Mouse (Mus musculus) left cerebral cortex, postnatal 25 days (tissue): Measurements from ENCODE around the gene Lpcat2. TPM values are rescaled to one million over a fixed set of nuclear protein-coding genes. Genes with fewer than 3 reads are reported as not detected.

Experiments used
- DNase-seq, 2 experiments: peaks; one replicate each; pipeline ENCODE4 v3.0.0; 2022; ENCODE audit warnings: low spot score in 2 of 2, mixed read lengths in 1 of 2
- intact Hi-C: fragments of 180-260 bp; cut with DNase I; formaldehyde crosslinking; loops from one replicate; pipeline ENCODE4 v1.15.1; 2025
- total RNA-seq, 2 experiments: library from RNA; stranded (reverse); gene quantifications; 2 replicates each; pipeline ENCODE4 v1.2.3; 2021

The Lpcat2 gene
- total RNA-seq, 2 experiments from 2014 or later: 7.8 to 9.0 TPM

GRCm38 (mm10) chr8:92902981-92903380 is 47.8 kb downstream of the Lpcat2 start:
- DNase-seq: no peak
- intact Hi-C loops: no loop called here

GRCm38 (mm10) chr8:92903488-92904135 is 48.5 kb downstream of the Lpcat2 start:
- DNase-seq: no peak
- intact Hi-C loops: no loop called here

DNA sequence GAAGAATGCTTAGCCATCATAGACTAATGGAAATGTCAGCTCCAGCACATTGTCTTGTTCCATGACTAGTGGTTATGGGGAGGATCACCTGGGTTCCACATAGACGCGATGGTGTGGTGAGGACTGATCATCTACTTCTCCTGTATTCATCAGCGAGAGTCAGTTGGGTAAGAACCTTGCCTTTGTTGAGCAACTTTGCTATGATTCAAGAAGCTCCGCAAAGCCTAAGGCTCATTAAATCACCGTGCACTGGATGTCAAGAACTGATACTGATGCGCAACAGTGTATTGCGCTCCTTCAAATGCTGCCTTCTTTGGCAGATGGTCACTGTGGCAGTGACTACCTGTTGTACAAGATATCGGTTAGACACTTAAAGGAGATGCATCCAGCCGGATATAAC is 51.4 kb downstream of the Lpcat2 start:
- no peak for DNase-seq
- intact Hi-C loops: no loop called here

DNA sequence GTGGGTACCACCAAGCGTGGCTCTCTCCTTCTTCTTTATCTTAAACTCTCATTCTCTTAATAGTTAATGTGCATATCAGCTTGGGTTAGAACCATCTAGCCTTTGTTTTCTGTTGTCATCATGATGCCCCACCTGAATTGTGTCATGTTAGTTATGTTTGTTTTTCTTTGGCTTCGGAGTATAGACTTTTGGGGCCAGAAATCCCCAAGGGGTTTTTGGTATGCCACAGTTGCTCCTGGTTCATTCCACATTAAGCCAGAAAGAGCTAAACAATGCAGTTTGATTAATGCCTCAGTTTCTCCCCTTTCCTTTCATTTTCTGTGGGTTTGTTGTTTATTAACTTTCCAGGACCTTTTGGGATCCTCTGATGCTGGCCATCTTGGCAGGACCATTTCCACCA is 53.3 kb downstream of the Lpcat2 start:
- DNase-seq: no peak
- intact Hi-C loops: no loop called here

GRCm38 (mm10) chr8:92911477-92911876 is 56.3 kb downstream of the Lpcat2 start:
- no peak for DNase-seq
- intact Hi-C loops: no loop called here

DNA sequence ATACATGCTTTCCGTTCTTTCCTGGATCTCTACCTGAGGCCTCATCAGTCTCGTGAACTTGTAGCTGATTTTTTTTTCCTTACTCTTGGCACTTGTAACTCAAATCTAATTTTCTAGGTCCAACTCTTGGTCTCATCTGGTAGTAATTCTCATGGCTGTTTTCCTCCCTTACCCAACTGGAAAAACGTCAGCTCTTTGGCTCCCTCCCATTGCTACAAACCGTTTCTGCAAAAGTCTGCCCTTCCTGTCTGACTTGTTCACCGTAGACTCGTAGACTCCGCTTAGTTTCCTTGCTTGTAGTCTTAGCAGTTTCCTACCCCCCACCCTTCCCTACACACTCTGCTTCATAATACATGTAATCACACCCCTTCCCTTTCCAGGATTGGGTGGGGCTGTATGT is 58.3 kb downstream of the Lpcat2 start:
- DNase-seq: no peak
- intact Hi-C loops: no loop called here

DNA sequence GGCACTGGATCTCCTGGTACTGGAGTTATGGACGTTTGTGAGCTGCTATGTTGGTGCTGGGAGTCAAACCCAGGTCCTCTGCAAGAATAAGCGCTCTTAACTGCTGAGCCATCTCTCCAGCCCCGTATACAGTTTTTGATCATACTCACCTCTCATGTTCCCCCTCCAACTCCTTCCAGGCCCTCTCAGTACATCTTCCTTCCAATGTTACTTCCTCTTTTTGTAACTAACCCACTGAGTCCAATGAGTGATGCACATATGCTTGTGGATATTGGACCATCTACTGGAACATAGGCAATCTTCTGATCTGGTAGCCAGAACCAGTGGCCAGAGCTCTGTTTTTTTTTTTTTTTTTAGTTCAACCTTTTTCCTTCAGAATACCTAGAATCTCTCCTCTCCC is 60.9 kb downstream of the Lpcat2 start:
- DNase-seq: no peak
- intact Hi-C loops: no loop called here

GRCm38 (mm10) chr8:92921768-92922167 is 66.6 kb downstream of the Lpcat2 start:
- DNase-seq: no peak
- intact Hi-C loops: loop anchor here (5.0 kb wide), 1 partner anchor 61 kb away; no protein-coding TSS in a partner anchor

DNA sequence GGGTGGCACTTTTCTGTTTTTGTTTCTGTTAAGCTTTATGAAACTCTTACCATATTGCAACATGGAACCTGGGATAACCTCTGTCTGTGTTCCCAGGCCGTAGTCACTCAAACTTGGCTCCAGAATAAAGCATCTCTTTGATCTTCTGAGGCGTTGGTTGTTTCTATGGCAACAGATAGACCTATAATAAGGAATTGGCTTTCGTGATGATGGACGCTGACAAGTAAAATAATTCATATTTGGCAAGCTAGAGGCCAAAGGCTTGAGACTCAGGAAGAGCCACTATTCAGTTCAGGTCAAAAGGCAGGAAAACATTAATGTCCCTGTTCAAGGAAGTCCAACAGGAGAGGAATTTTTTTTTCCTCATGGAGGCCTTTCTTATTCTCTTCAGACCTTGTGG is 73.8 kb downstream of the Lpcat2 start:
- intact Hi-C loops: no loop called here
- no peak for DNase-seq

DNA sequence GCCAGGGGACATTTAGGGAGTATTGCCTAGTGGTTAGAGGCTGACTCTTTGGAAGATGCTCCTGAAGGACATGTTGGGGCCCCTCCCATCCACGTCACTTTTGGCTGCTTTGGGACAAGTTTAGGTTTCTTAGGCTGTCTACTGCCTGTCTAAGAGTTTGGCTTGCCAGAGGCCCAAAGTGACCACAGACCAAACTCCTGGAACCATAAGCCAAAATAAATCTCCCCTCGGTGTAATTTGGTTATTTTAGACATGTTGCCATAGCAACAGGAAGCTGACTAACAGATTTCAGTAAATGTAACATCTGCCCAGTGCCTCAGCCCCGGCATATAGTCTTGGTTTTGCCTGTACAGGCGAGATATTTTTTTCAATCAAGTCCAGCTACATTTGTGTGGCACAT is 82.9 kb downstream of the Lpcat2 start:
- intact Hi-C loops: no loop called here

GRCm38 (mm10) chr8:92949071-92949470 is 93.9 kb downstream of the Lpcat2 start:
- no peak for DNase-seq
- intact Hi-C loops: no loop called here

More for the DNA sequence above, 82.9 kb downstream of the Lpcat2 start:
- DNase-seq: no peak

DNA sequence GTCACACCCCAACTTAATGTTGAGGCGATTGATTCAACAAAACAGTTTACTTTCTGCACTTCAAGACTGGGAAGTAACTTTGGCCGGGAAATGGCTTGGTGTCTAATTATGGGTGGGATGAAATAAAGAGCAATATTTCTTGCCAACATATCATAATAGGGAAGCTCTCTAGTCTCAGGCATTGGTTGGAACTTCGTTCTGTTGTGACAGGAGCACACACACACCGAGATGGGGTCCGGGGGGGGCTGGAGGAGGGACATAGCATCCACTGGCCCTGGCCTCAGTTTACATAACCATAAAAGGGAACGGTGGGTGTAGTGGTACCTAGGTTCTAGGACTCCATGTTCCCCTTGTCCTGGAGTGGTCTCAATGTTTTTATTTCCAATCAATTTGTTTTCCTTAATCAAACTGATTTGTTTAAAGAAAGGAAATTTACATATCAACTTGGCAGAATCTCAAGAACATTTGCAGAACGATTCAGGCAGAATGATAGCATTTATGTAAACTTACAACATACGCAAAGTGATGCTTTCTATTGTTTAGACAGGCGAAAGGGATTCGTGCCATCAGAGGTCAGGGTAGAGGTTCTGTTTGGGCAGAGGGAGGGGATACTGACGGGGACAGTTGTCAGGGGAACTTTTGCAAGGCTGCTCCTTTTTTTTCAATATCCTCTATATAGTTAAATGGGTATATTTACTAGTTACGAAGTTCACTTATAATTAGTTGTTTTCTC is 95.7 kb downstream of the Lpcat2 start:
- no peak for DNase-seq
- intact Hi-C loops: no loop called here

DNA sequence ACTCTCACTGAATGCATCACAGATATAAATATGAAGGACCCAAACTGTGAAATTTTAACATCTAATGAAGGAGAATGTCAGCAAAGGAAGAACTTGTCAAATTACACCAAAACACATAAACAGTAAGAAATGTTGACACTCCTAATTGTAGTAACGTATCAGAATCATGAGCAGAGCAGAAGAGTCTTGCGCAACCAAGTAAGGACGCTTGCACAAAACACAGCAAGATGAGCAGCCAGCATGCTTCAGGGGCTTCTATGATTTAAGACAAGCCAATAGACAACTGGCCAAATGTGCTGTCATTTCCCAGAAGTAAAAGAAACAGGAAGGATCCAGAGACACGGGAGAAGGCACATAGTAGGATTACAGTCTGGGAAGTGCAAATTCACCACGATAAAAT is 98.9 kb downstream of the Lpcat2 start:
- intact Hi-C loops: no loop called here

DNA sequence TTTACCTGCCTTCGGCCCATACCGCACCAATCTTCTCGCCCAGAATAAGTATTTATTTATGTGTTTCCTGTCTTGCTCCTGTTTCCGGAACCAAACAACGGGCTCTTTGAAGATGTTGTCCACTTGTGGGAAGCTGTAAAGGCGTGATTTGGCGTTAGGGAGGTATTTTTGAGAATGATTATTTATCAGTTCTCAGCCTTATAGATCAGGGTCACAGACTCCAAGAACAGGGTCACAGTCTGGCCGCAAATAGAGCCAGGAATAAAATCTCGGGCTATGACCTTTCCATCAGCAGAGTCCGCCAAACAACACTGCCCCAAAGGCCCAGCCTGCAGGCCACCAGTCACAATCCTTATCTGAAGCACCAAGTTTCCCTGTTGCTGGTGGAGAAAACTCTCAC is 104.6 kb downstream of the Lpcat2 start, which contains the start of gene Slc6a2:
Gene Slc6a2, plus strand, starts transcription at position 301 of the 400 bp plus-strand sequence.
- intact Hi-C loops: no loop called here
- no peak for DNase-seq

More for the DNA sequence above, 98.9 kb downstream of the Lpcat2 start:
- DNase-seq: no peak

DNA sequence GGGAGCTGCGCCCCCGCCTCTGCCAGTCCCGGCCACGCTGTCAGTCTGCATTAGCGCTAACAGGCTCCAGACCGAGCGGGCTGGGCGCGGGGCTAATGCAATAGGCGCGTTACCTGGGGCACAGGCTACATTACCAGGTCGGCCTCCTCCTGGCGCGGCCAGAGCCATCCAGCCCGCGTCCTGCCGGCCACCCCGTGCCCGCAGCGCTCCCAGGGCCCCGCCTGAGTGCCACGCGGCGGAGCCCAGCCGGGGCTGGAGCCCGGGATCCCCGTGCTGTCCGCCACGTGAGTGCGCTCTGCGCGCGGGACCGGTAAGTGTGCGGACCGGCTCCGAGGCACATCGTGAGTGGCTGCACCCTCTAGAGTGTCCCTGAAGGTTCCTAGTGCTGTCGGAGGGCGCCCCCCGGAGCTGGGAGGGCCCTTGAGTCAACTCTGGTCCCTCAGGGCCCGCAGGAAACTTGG is 105.3 kb downstream of the Lpcat2 start:
- no peak for DNase-seq
- intact Hi-C loops: no loop called here

- intact Hi-C loops: no loop called here
- DNase-seq: no peak
Measured at GRCm38 (mm10) chr8:92961088-92961487, 105.9 kb downstream of the Lpcat2 start.

- intact Hi-C loops: no loop called here
- no peak for DNase-seq
Measured at GRCm38 (mm10) chr8:92964556-92964955, 109.4 kb downstream of the Lpcat2 start.
